Mouse (Mus musculus): ENCODE measurements around the gene Ostm1. TPM values are rescaled to one million over a fixed set of nuclear protein-coding genes. Genes with fewer than 3 reads are reported as not detected.

Gene Ostm1
- polyA plus RNA-seq, 1 experiment, result 7.5 TPM

DNA sequence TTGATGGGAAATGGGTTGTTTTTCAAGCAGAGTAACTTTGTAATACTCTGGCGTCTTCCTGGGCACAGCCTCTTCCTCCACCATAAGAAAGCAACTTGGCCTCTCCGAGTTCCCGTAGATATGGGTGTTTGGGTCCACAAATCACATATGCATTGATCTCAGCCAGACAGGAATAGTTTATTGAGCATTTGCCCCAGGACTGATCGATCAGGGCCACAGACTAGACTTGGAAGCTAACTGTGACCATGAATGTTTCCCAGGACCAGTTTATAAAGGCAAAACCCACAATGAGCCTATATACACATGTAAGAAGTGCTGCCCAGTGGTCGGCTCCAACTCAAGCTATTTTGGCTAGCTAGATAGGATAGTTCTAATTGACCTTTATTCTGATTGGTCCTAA, 138.5 kb downstream of the Ostm1 start:
- Histone ChIP-seq H3K27me3 (replicated peaks) (peaks cover 22% of the 10 kb centered on the region), H3K4me3 (replicated peaks) (no peak overlapping the region), H3K36me3 (replicated peaks; ENCODE audit: low read length) (no peaks in the 10 kb centered on the region), H3K4me1 (no peaks in the 10 kb centered on the region), H3K9me3 (peaks cover 9% of the 10 kb centered on the region; the same call in 1 of the 2 replicates)
- TF ChIP-seq GATA1 (IDR thresholded peaks at IDR 0.05; ENCODE audit: borderline replicate concordance, low read length) (no peak), FLI1 (IDR thresholded peaks at IDR 0.05; ENCODE audit: low read length) (no peak)

DNA sequence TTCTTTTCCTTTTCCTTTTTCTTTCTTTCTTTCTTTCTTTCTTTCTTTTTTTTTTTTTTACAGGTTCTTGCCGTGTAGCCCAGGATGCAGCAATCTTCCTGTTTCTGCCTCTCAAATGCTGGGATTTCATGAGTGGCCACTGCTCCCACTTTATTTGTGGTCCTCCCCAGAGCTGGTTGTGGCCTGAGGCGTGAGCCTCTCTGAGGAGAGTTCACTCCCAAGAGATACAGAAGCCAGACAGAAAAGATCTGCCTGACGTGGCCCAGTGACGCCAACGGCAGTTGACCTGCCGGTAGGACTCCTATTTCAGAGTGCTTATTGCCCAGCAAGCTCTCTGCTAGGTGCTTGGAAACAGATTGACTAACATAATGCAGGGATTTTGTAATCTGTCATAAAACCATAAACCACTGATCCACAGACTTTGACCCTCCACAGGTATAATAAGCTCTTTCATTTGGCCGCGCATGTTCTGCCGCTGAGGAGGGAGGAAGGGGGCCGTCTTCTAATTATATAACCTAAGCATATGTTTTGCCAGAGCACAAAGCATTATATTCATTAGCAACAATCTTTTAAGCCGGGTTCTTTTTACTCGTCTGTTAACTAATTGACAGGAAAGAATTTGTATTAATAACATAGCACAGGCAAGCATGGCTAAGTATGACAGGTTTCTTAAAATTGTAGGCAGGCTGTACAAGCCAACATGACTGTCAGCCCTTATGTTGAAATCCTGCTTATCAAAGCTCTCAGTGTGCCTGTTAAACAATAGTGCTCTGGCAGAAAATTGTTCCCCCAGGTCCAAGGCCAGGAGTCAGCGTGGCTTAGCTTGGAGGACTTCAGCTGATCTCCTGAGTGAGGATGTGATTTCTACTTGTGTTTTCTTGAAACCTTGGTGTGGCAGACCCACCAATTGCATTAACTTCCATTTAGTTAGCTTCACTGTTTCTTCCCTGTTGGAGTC, 139.9 kb downstream of the Ostm1 start:
- H3K4me1 ChIP-seq, result no peaks in the 10 kb centered on the region
- H3K36me3 ChIP-seq (replicated peaks; ENCODE audit: low read length), result no peaks in the 10 kb centered on the region
- no peak for TF ChIP-seq GATA1 (IDR thresholded peaks at IDR 0.05; ENCODE audit: borderline replicate concordance, low read length)
- no peak for TF ChIP-seq FLI1 (IDR thresholded peaks at IDR 0.05; ENCODE audit: low read length)
- peaks cover 6% of the 10 kb centered on the region; the same call in 1 of the 2 replicates for H3K9me3 ChIP-seq
- H3K27me3 ChIP-seq (replicated peaks), result peaks cover 19% of the 10 kb centered on the region
- H3K4me3 ChIP-seq (replicated peaks), result no peak overlapping the region

DNA sequence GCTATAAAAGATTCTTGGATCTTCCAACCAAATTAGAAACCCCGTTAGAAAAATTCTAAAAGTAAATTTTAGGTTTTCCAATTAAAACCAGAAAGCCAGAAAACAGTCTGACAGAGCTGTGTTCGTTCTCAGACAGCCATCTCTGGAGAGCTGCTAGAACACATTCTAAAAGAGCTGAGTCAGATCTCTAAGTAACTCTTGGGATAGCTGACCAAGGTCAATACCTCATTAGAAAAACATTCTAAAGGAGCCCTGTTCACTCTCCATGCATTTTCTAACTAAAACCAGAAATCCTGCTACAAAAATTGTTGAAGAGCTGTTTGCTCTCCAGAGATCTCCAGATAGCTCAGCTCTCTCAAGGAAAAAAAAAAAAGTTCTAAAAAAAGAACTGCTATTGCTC, 146.0 kb downstream of the Ostm1 start:
- no peak for TF ChIP-seq GATA1 (IDR thresholded peaks at IDR 0.05; ENCODE audit: borderline replicate concordance, low read length)
- no peak for TF ChIP-seq FLI1 (IDR thresholded peaks at IDR 0.05; ENCODE audit: low read length)
- H3K4me3 ChIP-seq (replicated peaks), result no peak overlapping the region
- peaks cover 16% of the 10 kb centered on the region for H3K27me3 ChIP-seq (replicated peaks)
- H3K36me3 ChIP-seq (replicated peaks; ENCODE audit: low read length), result no peaks in the 10 kb centered on the region
- no peaks in the 10 kb centered on the region for H3K4me1 ChIP-seq
- H3K9me3 ChIP-seq, result peaks cover 7% of the 10 kb centered on the region; the same call in 1 of the 2 replicates

DNA sequence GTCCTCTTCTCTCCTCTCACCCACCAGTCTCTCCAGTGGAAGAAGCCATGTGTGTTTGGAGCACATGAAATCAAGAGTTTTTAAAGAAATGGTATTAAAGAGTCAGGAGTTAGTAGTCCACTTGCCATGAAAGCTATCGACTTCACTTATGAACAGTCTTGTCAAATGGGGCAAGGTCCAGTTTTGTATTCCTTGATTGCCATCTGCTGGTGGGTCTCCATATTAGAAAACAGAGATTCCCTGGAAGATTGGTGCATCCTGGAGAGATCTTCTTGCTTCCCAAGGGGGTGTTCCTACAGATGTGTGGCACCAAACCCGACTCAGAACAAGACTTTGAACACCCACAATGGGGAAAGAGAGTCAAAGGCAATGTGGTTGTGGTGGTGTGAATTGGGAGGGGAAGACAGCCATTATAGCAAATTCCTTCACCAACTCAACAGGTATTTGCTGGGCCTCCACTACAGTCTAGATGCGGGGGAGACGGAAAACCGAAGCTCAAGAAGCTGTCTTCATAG, 151.0 kb downstream of the Ostm1 start:
- TF ChIP-seq FLI1 (IDR thresholded peaks at IDR 0.05; ENCODE audit: low read length) (no peak), GATA1 (IDR thresholded peaks at IDR 0.05; ENCODE audit: borderline replicate concordance, low read length) (no peak)
- Histone ChIP-seq H3K4me1 (no peaks in the 10 kb centered on the region; the same call in 1 of the 2 replicates), H3K36me3 (replicated peaks; ENCODE audit: low read length) (no peaks in the 10 kb centered on the region), H3K9me3 (peaks cover 7% of the 10 kb centered on the region; the same call in 1 of the 2 replicates), H3K4me3 (replicated peaks) (no peak overlapping the region), H3K27me3 (replicated peaks) (peaks cover 14% of the 10 kb centered on the region)

DNA sequence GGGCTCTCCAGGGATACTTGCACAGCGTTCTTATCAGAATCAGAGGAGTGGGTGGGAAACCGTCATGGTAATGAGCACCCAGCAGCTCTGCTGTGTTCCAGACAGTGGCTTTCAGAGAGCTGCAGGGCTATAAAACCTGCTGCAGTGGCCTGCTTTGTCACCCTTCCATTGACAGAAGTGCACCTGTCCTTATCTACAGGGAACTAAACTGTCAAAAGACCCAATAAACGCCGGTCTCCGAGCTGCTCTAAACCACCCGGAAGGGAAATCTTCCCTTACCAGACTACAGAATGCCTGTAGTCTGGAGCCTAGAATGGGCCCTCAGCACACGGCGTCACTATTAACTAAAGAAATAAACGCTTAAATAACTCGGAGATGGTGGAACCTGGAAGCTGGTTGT, 168.2 kb downstream of the Ostm1 start:
- peaks cover 25% of the 10 kb centered on the region for H3K27me3 ChIP-seq (replicated peaks)
- TF ChIP-seq GATA1 (IDR thresholded peaks at IDR 0.05; ENCODE audit: borderline replicate concordance, low read length) (no peak), FLI1 (IDR thresholded peaks at IDR 0.05; ENCODE audit: low read length) (no peak)
- no peaks in the 10 kb centered on the region for H3K36me3 ChIP-seq (replicated peaks; ENCODE audit: low read length)
- no peak overlapping the region for H3K4me3 ChIP-seq (replicated peaks)
- H3K4me1 ChIP-seq, result no peaks in the 10 kb centered on the region
- peaks cover 5% of the 10 kb centered on the region for H3K9me3 ChIP-seq

Other genes with a start within 250 kb of the Ostm1 start
- 4.1 and 9.4 TPM in 2 replicates for gene Afg1l, start 105.3 kb upstream of the Ostm1 start, polyA plus RNA-seq (2012; ENCODE audit: insufficient read depth, low replicate concordance)
- 155 and 278 TPM in 2 replicates for gene Snx3, start 81.8 kb upstream of the Ostm1 start, polyA plus RNA-seq (2012; ENCODE audit: insufficient read depth, low replicate concordance)
- gene Nr2e1, start 190 bp upstream of the Ostm1 start, polyA plus RNA-seq (2012; ENCODE audit: insufficient read depth, low replicate concordance), result not detected in 2 replicates
- gene Sec63, start 177.7 kb downstream of the Ostm1 start, polyA plus RNA-seq (2012; ENCODE audit: insufficient read depth, low replicate concordance), result 2.0 and 18.0 TPM in 2 replicates